Mouse (Mus musculus): ENCODE data around the gene Slc30a3. TPM values are rescaled to one million over a fixed set of nuclear protein-coding genes. Genes with fewer than 3 reads are reported as not detected.

The Slc30a3 gene
- polyA plus RNA-seq, 1 experiment from 2014 or later: 0.72 TPM

GRCm38 (mm10) chr5:31076346-31076745 is 31.7 kb downstream of the Slc30a3 start:
- Histone ChIP-seq H3K4me3 (ENCODE audit: low read depth, low read length) (no peak overlapping the region), H3K4me2 (ENCODE audit: low read depth, low read length) (no peak overlapping the region), H3K9me3 (ENCODE audit: low read length) (no peaks in the 10 kb centered on the region), H3K27ac (ENCODE audit: low read depth) (no peak overlapping the region), H3K9ac (replicated peaks) (no peak overlapping the region), H3K4me1 (ENCODE audit: insufficient read depth) (no peaks in the 10 kb centered on the region), H3K27me3 (ENCODE audit: insufficient read depth, low read length) (no peaks in the 10 kb centered on the region), H3K36me3 (replicated peaks; ENCODE audit: insufficient read depth, low read length) (peaks cover 43% of the 10 kb centered on the region)
- DNase-seq (no peak), ATAC-seq (no peak)
- 85% methylated on average over 13 of the region's 13 CpGs for WGBS (ENCODE audit: insufficient replicate concordance)
- no peak for TF ChIP-seq CTCF (IDR thresholded peaks at IDR 0.05; ENCODE audit: low read depth)
- no peak for TF ChIP-seq EP300 (IDR thresholded peaks at IDR 0.05; ENCODE audit: low read depth)

DNA sequence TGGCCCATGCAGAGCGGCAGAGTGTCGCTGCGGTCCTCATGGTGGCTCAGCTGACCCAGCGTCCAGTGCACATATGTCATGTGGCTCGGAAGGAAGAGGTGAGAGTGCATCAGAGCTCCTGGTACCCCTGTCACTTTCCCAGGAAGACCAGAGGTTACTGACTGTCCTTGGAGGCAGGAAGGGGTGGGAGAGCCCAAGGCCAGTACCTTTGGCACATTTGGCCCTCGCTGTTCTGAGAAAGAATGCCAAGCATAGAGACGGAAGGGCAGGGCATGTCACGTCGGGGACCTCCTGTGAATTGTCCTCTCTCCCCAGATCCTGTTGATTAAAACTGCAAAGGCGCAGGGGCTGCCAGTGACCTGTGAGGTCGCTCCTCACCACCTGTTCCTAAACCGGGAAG is 34.9 kb downstream of the Slc30a3 start:
- H3K36me3 ChIP-seq (replicated peaks; ENCODE audit: insufficient read depth, low read length): peaks cover 67% of the 10 kb centered on the region
- WGBS (ENCODE audit: insufficient replicate concordance): 89% methylated on average over 12 of the region's 12 CpGs

GRCm38 (mm10) chr5:31071821-31072220 is 36.2 kb downstream of the Slc30a3 start:
- no peak for DNase-seq
- Histone ChIP-seq H3K27ac (ENCODE audit: low read depth) (no peak overlapping the region), H3K36me3 (replicated peaks; ENCODE audit: insufficient read depth, low read length) (peaks cover 73% of the 10 kb centered on the region), H3K4me2 (ENCODE audit: low read depth, low read length) (no peak overlapping the region), H3K9ac (replicated peaks) (no peak overlapping the region), H3K27me3 (ENCODE audit: insufficient read depth, low read length) (no peaks in the 10 kb centered on the region), H3K4me1 (ENCODE audit: insufficient read depth) (no peaks in the 10 kb centered on the region), H3K4me3 (ENCODE audit: low read depth, low read length) (no peak overlapping the region), H3K9me3 (ENCODE audit: low read length) (no peaks in the 10 kb centered on the region)
- no peak for TF ChIP-seq EP300 (IDR thresholded peaks at IDR 0.05; ENCODE audit: low read depth)
- 91% methylated on average over 11 of the region's 11 CpGs for WGBS (ENCODE audit: insufficient replicate concordance)
- no peak for ATAC-seq

More for the DNA sequence above, 34.9 kb downstream of the Slc30a3 start:
- H3K4me1 ChIP-seq (ENCODE audit: insufficient read depth): no peaks in the 10 kb centered on the region
- DNase-seq (no peak), ATAC-seq (no peak)
- H3K27me3 ChIP-seq (ENCODE audit: insufficient read depth, low read length): no peaks in the 10 kb centered on the region
- H3K4me2 ChIP-seq (ENCODE audit: low read depth, low read length): no peak overlapping the region
- no peak overlapping the region for H3K27ac ChIP-seq (ENCODE audit: low read depth)
- no peak overlapping the region for H3K9ac ChIP-seq (replicated peaks)
- TF ChIP-seq EP300 (IDR thresholded peaks at IDR 0.05; ENCODE audit: low read depth) (no peak), CTCF (IDR thresholded peaks at IDR 0.05; ENCODE audit: low read depth) (no peak)
- H3K9me3 ChIP-seq (ENCODE audit: low read length): no peaks in the 10 kb centered on the region
- no peak overlapping the region for H3K4me3 ChIP-seq (ENCODE audit: low read depth, low read length)

GRCm38 (mm10) chr5:31071059-31071458 is 37.0 kb downstream of the Slc30a3 start:
- H3K27ac ChIP-seq (ENCODE audit: low read depth): no peak overlapping the region
- no peak overlapping the region for H3K9ac ChIP-seq (replicated peaks)
- TF ChIP-seq EP300 (IDR thresholded peaks at IDR 0.05; ENCODE audit: low read depth) (no peak), CTCF (IDR thresholded peaks at IDR 0.05; ENCODE audit: low read depth) (no peak)
- H3K9me3 ChIP-seq (ENCODE audit: low read length): no peaks in the 10 kb centered on the region
- no peak overlapping the region for H3K4me3 ChIP-seq (ENCODE audit: low read depth, low read length)
- H3K27me3 ChIP-seq (ENCODE audit: insufficient read depth, low read length): no peaks in the 10 kb centered on the region
- H3K4me1 ChIP-seq (ENCODE audit: insufficient read depth): no peaks in the 10 kb centered on the region
- H3K4me2 ChIP-seq (ENCODE audit: low read depth, low read length): no peak overlapping the region
- H3K36me3 ChIP-seq (replicated peaks; ENCODE audit: insufficient read depth, low read length): peaks cover 76% of the 10 kb centered on the region
- DNase-seq (no peak), ATAC-seq (no peak)
- 65% methylated on average over 2 of the region's 2 CpGs for WGBS (ENCODE audit: insufficient replicate concordance)

- ATAC-seq (no peak), DNase-seq (no peak)
- no peaks in the 10 kb centered on the region for H3K27me3 ChIP-seq (ENCODE audit: insufficient read depth, low read length)
- no peak overlapping the region for H3K27ac ChIP-seq (ENCODE audit: low read depth)
- no peaks in the 10 kb centered on the region for H3K4me1 ChIP-seq (ENCODE audit: insufficient read depth)
- H3K9me3 ChIP-seq (ENCODE audit: low read length): no peaks in the 10 kb centered on the region
- 94% methylated on average over 3 of the region's 3 CpGs for WGBS (ENCODE audit: insufficient replicate concordance)
- no peak overlapping the region for H3K4me2 ChIP-seq (ENCODE audit: low read depth, low read length)
- no peak overlapping the region for H3K4me3 ChIP-seq (ENCODE audit: low read depth, low read length)
- no peak overlapping the region for H3K9ac ChIP-seq (replicated peaks)
- H3K36me3 ChIP-seq (replicated peaks; ENCODE audit: insufficient read depth, low read length): peaks cover 67% of the 10 kb centered on the region
- TF ChIP-seq EP300 (IDR thresholded peaks at IDR 0.05; ENCODE audit: low read depth) (no peak), CTCF (IDR thresholded peaks at IDR 0.05; ENCODE audit: low read depth) (no peak)
Measured at GRCm38 (mm10) chr5:31069810-31070209, 38.2 kb downstream of the Slc30a3 start.

DNA sequence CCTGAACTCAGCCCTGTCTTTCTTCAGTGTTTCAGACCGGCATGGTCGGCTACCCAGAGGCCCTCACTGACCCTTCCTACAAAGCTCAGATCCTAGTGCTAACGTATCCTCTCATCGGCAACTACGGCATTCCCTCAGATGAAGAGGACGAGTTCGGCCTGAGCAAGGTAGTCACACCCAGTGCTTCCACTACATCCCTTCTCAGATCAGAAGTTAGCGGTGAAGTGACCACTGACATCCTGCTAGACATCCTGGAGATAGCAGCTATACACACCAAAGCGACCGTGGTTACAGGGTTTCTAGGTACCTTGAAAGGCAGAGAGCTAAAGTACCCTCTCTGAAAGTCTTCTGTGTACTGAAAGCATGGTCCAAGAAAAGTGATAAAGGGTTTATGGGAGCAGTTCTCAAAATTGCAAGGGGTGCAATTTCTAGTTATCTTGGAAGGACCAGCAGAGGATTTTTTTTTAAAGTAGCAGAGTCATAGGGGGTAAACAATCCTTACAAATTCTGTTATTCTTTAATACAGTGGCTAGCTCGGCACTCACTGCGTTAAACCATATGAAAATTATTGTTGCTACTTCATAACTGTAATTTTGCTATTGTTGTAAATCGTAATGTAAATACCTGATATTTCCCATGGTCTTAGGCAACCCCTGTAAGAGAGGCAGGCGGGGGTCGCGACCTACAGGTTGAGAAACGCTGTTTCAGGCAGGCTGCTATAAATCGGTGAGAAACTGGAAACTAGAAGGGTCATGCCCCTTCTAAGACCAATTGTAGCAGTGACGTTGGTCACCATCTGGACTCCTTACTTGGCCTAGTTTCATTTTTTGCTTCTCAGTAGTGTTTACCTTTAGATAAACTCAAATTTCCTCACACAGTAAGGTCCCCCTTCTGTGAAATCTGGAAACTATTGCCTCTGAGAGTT is 52.6 kb downstream of the Slc30a3 start:
- Histone ChIP-seq H3K4me1 (ENCODE audit: insufficient read depth) (peaks cover 17% of the 10 kb centered on the region), H3K4me2 (ENCODE audit: low read depth, low read length) (peak overlapping the region; percentile 99), H3K4me3 (ENCODE audit: low read depth, low read length) (peak overlapping the region; percentile 61), H3K9ac (replicated peaks) (peak overlapping the region; percentile 71), H3K36me3 (replicated peaks; ENCODE audit: insufficient read depth, low read length) (peaks cover 25% of the 10 kb centered on the region), H3K27me3 (ENCODE audit: insufficient read depth, low read length) (no peaks in the 10 kb centered on the region), H3K9me3 (ENCODE audit: low read length) (no peaks in the 10 kb centered on the region), H3K27ac (ENCODE audit: low read depth) (peak overlapping the region; percentile 17)
- WGBS (ENCODE audit: insufficient replicate concordance): 17% methylated on average over 19 of the region's 19 CpGs
- TF ChIP-seq CTCF (IDR thresholded peaks at IDR 0.05; ENCODE audit: low read depth) (no peak), EP300 (IDR thresholded peaks at IDR 0.05; ENCODE audit: low read depth) (no peak)
- DNase-seq (no peak), ATAC-seq (no peak)
